Mouse (Mus musculus) liver, embryonic 11.5 days (tissue): ENCODE data around the gene Itgb2. TPM values are rescaled to one million over a fixed set of nuclear protein-coding genes. Genes with fewer than 3 reads are reported as not detected.

Source experiments
- ATAC-seq: fragments of 200-750 bp; cut with Nextera tagmentation; replicated peaks from 2 replicates; pipeline ENCODE4 v1.8.0; 2017; ENCODE audit warnings: moderate number of reproducible peaks, mild to moderate bottlenecking, moderate TSS enrichment, moderate library complexity; ENCODE audit not compliant: low FRiP score
- DNase-seq: peaks from one replicate; pipeline ENCODE4 v3.0.0-alpha.2; 2017; ENCODE audit warnings: low spot score
- H3K27ac ChIP-seq: fragments of 300-500 bp; sonication (generic); 2 replicates; pipeline ENCODE4 v1.5.1; 2014; ENCODE audit warnings: mild to moderate bottlenecking, low read depth, low read length, control low read depth
- H3K27me3 ChIP-seq: fragments of 300-500 bp; sonication (generic); replicated peaks from 2 replicates; pipeline ENCODE4 v1.6.1; 2014; ENCODE audit warnings: low read length, mixed read lengths; ENCODE audit not compliant: control insufficient read depth, insufficient read depth
- H3K36me3 ChIP-seq: fragments of 300-500 bp; sonication (generic); 2 replicates; pipeline ENCODE4 v1.6.1; 2014; ENCODE audit warnings: mild to moderate bottlenecking, low read length, moderate library complexity, mixed read lengths; ENCODE audit not compliant: control insufficient read depth, insufficient read depth
- H3K4me1 ChIP-seq: fragments of 300-500 bp; sonication (generic); replicated peaks from 2 replicates; pipeline ENCODE4 v1.6.1; 2014; ENCODE audit warnings: low read length, mixed read lengths; ENCODE audit not compliant: control insufficient read depth, insufficient read depth
- H3K4me2 ChIP-seq: fragments of 300-500 bp; sonication (generic); 2 replicates; pipeline ENCODE4 v1.6.1; 2014; ENCODE audit warnings: mild to moderate bottlenecking, control low read depth, moderate library complexity
- H3K4me3 ChIP-seq: fragments of 300-500 bp; sonication (generic); 2 replicates; pipeline ENCODE4 v1.5.1; 2014; ENCODE audit warnings: low read depth, low read length, control low read depth
- H3K9ac ChIP-seq: fragments of 300-500 bp; sonication (generic); 2 replicates; pipeline ENCODE4 v1.6.1; 2014; ENCODE audit warnings: low read depth, low read length, control low read depth
- H3K9me3 ChIP-seq: fragments of 300-500 bp; sonication (generic); 2 replicates; pipeline ENCODE4 v1.6.1; 2016; ENCODE audit warnings: low read length, inconsistent platforms, mixed read lengths; ENCODE audit not compliant: control insufficient read depth
- WGBS: fragments of 180-500 bp; shearing (Covaris S2); extraction: QIAGEN DNeasy Blood & Tissue Kit; methylation state at CpG from one replicate; pipeline ENCODE4 v1.1.7; 2014; 5-methylcytosine and 5-hydroxymethylcytosine counted together
- polyA plus RNA-seq: library from polyadenylated mRNA; unstranded; fragments of >200 nt; fragmentation: Nextera tagmentation; extraction: Ambion mirVana; gene quantifications from 2 replicates; pipeline ENCODE4 v1.2.1, GENCODE M21; 2014

Itgb2 gene
- polyA plus RNA-seq, 1 experiment from 2014 or later, result 18.6 TPM

GRCm38 (mm10) chr10:77582285-77582618 lies 52.2 kb downstream of the Itgb2 start:
- H3K4me1 ChIP-seq, result peaks cover 34% of the 10 kb centered on the region
- peaks cover 7% of the 10 kb centered on the region; the same call in 1 of the 2 replicates for H3K36me3 ChIP-seq
- WGBS, result 8% methylated on average over 8 of the region's 8 CpGs
- no peak; the same call in 1 of the 2 replicates for ATAC-seq
- peak overlapping the region; percentile 64 for H3K4me3 ChIP-seq
- no peak for DNase-seq
- H3K27me3 ChIP-seq, result no peaks in the 10 kb centered on the region
- H3K4me2 ChIP-seq, result peak overlapping the region; percentile 72
- peak overlapping the region; percentile 59 for H3K9ac ChIP-seq
- peak overlapping the region; percentile 85 for H3K27ac ChIP-seq
- no peaks in the 10 kb centered on the region for H3K9me3 ChIP-seq

- Histone ChIP-seq H3K9ac (no peak overlapping the region), H3K27me3 (no peaks in the 10 kb centered on the region), H3K4me2 (peak overlapping the region; percentile 72), H3K4me3 (no peak overlapping the region), H3K9me3 (no peaks in the 10 kb centered on the region), H3K36me3 (peaks cover 11% of the 10 kb centered on the region; the same call in 1 of the 2 replicates), H3K4me1 (peaks cover 44% of the 10 kb centered on the region), H3K27ac (peak overlapping the region; percentile 23; the same call in 1 of the 2 replicates)
- no peak; the same call in 1 of the 2 replicates for ATAC-seq
- 47% methylated on average over 10 of the region's 10 CpGs for WGBS
- no peak for DNase-seq
Measured at GRCm38 (mm10) chr10:77583795-77584422, 53.9 kb downstream of the Itgb2 start.

- Histone ChIP-seq H3K9me3 (no peaks in the 10 kb centered on the region), H3K4me1 (peaks cover 62% of the 10 kb centered on the region), H3K4me3 (no peak overlapping the region), H3K36me3 (peaks cover 20% of the 10 kb centered on the region; the same call in 1 of the 2 replicates), H3K27ac (no peak overlapping the region), H3K9ac (no peak overlapping the region), H3K4me2 (no peak overlapping the region), H3K27me3 (no peaks in the 10 kb centered on the region)
- no peak for DNase-seq
- 86% methylated on average over 3 of the region's 3 CpGs for WGBS
- ATAC-seq, result no peak
Measured at GRCm38 (mm10) chr10:77586637-77587036, 56.6 kb downstream of the Itgb2 start.

GRCm38 (mm10) chr10:77587091-77587775 lies 57.2 kb downstream of the Itgb2 start:
- H3K27me3 ChIP-seq, result no peaks in the 10 kb centered on the region
- H3K27ac ChIP-seq, result no peak overlapping the region
- no peak overlapping the region for H3K4me2 ChIP-seq
- H3K9ac ChIP-seq, result no peak overlapping the region
- DNase-seq (no peak), ATAC-seq (no peak)
- H3K4me3 ChIP-seq, result no peak overlapping the region
- H3K4me1 ChIP-seq, result peaks cover 61% of the 10 kb centered on the region
- 90% methylated on average over 6 of the region's 6 CpGs for WGBS
- H3K9me3 ChIP-seq, result no peaks in the 10 kb centered on the region
- H3K36me3 ChIP-seq, result peaks cover 20% of the 10 kb centered on the region; the same call in 1 of the 2 replicates

GRCm38 (mm10) chr10:77588036-77588435 lies 58.0 kb downstream of the Itgb2 start:
- no peak overlapping the region for H3K4me2 ChIP-seq
- DNase-seq, result no peak
- no peaks in the 10 kb centered on the region for H3K27me3 ChIP-seq
- H3K36me3 ChIP-seq, result peaks cover 23% of the 10 kb centered on the region
- H3K4me1 ChIP-seq, result peaks cover 53% of the 10 kb centered on the region
- no peak for ATAC-seq
- no peak overlapping the region for H3K9ac ChIP-seq
- no peak overlapping the region for H3K4me3 ChIP-seq
- no peaks in the 10 kb centered on the region for H3K9me3 ChIP-seq
- WGBS, result 79% methylated on average over 2 of the region's 2 CpGs
- no peak overlapping the region for H3K27ac ChIP-seq

- H3K4me2 ChIP-seq, result peak overlapping the region; percentile 8
- H3K4me3 ChIP-seq, result peak overlapping the region; percentile 17; the same call in 1 of the 2 replicates
- peaks cover 42% of the 10 kb centered on the region for H3K4me1 ChIP-seq
- no peaks in the 10 kb centered on the region for H3K9me3 ChIP-seq
- H3K27me3 ChIP-seq, result no peaks in the 10 kb centered on the region
- no peak for ATAC-seq
- H3K36me3 ChIP-seq, result peaks cover 34% of the 10 kb centered on the region
- WGBS, result 43% methylated on average over 7 of the region's 7 CpGs
- no peak for DNase-seq
- peak overlapping the region; percentile 53; the same call in 1 of the 2 replicates for H3K27ac ChIP-seq
- peak overlapping the region; percentile 30; the same call in 1 of the 2 replicates for H3K9ac ChIP-seq
Measured at GRCm38 (mm10) chr10:77589117-77589516, 59.1 kb downstream of the Itgb2 start.

- peaks cover 40% of the 10 kb centered on the region for H3K36me3 ChIP-seq
Measured at GRCm38 (mm10) chr10:77589749-77590148, 59.7 kb downstream of the Itgb2 start.

GRCm38 (mm10) chr10:77590812-77591211 lies 60.8 kb downstream of the Itgb2 start:
- Histone ChIP-seq H3K4me2 (no peak overlapping the region), H3K4me3 (no peak overlapping the region), H3K9me3 (no peaks in the 10 kb centered on the region), H3K27me3 (no peaks in the 10 kb centered on the region), H3K27ac (peak overlapping the region; percentile 67), H3K36me3 (peaks cover 46% of the 10 kb centered on the region), H3K4me1 (peaks cover 40% of the 10 kb centered on the region), H3K9ac (no peak overlapping the region)
- ATAC-seq, result peak; percentile 87
- 40% methylated on average over 6 of the region's 6 CpGs for WGBS
- no peak for DNase-seq

More at GRCm38 (mm10) chr10:77589749-77590148, 59.7 kb downstream of the Itgb2 start:
- WGBS, result 79% methylated on average over 8 of the region's 8 CpGs
- H3K9me3 ChIP-seq, result no peaks in the 10 kb centered on the region
- H3K27ac ChIP-seq, result peak overlapping the region; percentile 53; the same call in 1 of the 2 replicates
- ATAC-seq, result no peak
- no peak overlapping the region for H3K4me3 ChIP-seq
- no peak for DNase-seq
- H3K4me2 ChIP-seq, result peak overlapping the region; percentile 8
- H3K9ac ChIP-seq, result no peak overlapping the region
- H3K4me1 ChIP-seq, result peaks cover 42% of the 10 kb centered on the region
- no peaks in the 10 kb centered on the region for H3K27me3 ChIP-seq
